Mouse (Mus musculus): ENCODE measurements around the gene Klhdc8b.

The Klhdc8b gene

GRCm38 (mm10) chr9:108481520-108482210, 20.3 kb upstream of the Klhdc8b start:
- no peak for DNase-seq (ENCODE audit: low spot score)

- no peak for DNase-seq (ENCODE audit: low spot score)
Observed at GRCm38 (mm10) chr9:108480813-108481519, 19.6 kb upstream of the Klhdc8b start.

- DNase-seq (ENCODE audit: low spot score) = no peak
Observed at GRCm38 (mm10) chr9:108479721-108480351, 18.5 kb upstream of the Klhdc8b start, which contains the start of gene Lamb2. Lamb2 (plus strand) TSS chr9:108479736.

GRCm38 (mm10) chr9:108479241-108479640, 17.9 kb upstream of the Klhdc8b start:
- DNase-seq (ENCODE audit: low spot score) = no peak

DNA sequence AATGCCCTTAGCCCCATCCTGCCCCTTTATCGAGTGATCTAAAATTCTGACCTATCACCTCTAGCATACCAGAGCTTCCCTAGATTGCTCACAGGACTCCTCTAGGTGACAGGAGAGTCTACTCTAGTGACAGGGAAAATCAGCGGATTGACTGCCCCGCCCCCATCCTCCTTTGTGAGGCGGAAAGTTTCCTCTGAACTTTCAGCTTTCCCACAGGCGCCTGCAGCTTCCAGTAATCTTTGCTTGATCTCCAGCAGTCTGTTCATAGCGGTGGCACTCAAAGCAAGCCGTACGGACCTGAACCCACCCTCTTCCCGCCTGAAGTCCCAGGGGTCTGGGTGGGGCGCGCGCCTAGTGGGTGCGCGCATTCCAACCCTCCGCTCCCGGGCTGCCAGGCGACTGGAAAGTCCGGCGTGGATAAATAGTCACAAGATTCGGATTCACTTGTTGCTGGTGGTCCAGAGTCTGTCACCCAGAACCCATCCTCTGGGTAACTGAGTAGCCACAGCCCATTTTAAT, 17.3 kb upstream of the Klhdc8b start:
- DNase-seq (ENCODE audit: low spot score) = peak; percentile 60

GRCm38 (mm10) chr9:108474528-108474927, 13.1 kb upstream of the Klhdc8b start:
- no peak for DNase-seq (ENCODE audit: low spot score)

- no peak for DNase-seq (ENCODE audit: low spot score)
Observed at GRCm38 (mm10) chr9:108469845-108470244, 8.5 kb upstream of the Klhdc8b start.

- DNase-seq (ENCODE audit: low spot score) = no peak
Observed at GRCm38 (mm10) chr9:108469430-108469829, 8.0 kb upstream of the Klhdc8b start.

DNA sequence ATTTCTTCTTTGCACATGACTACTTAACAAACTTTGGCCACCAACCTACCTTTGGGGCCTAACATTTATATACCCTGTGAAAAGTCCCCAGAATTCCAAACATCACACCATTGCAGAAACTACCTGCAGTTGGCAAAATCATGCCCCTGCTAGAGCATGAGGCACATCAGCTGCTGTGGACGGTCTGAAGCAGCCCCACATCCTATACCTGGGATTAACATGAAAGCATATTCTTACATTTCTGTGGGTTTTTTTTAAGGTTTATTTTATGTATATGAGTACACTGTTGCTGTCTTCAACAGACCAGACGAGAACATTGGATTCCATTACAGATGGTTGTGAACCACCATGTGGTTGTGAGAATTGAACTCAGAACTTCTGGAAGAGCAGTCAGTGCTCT, 4.8 kb upstream of the Klhdc8b start:
- no peak for DNase-seq (ENCODE audit: low spot score)

- DNase-seq (ENCODE audit: low spot score) = no peak
Observed at GRCm38 (mm10) chr9:108463713-108464112, 2.3 kb upstream of the Klhdc8b start.

- no peak for DNase-seq (ENCODE audit: low spot score)
Observed at GRCm38 (mm10) chr9:108462192-108462591, 811 bp upstream of the Klhdc8b start.

DNA sequence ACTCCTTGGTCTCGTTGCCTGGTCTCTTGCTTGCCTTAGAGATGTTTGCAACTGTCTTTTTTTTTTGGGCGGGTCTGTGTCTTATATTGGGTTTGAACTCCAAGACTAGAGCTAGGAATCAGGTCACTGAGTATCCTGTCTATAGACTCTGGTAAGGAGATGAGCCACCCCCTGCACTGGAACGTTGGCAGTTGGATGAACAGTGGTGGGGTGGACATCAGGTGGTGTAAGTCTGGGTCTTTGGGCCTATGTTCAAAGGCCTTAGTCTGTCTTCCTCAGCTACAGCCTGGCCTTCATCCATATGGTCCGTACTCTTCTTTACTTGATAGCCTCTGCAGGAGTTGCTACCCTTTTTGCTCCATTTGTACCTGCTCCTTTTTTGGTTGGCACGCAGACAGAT, 294 bp upstream of the Klhdc8b start:
- no peak for DNase-seq (ENCODE audit: low spot score)

GRCm38 (mm10) chr9:108460319-108461178, 832 bp downstream of the Klhdc8b start, which contains the start of gene Ccdc71:
Ccdc71 (plus strand) TSS chr9:108460527.
- DNase-seq (ENCODE audit: low spot score) = peak; percentile 72

DNA sequence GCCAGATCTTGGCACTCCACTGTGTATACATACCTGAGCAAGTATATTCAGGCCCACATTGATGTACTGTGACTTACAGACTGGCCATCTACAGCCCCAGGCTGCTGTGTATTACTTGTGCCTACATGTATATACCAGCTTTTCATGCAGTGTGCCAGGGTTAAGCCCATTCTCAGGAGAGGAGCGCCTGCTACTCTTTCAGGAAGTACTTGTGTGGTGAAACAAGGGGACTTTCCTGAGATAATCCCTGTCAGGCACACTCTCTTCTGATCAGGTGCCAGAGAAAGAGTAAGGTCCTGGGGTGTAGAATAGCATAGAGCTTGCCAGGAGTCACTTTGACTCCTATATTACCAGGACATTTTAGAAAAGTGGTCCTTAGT, 1.5 kb downstream of the Klhdc8b start:
- DNase-seq (ENCODE audit: low spot score) = no peak

DNA sequence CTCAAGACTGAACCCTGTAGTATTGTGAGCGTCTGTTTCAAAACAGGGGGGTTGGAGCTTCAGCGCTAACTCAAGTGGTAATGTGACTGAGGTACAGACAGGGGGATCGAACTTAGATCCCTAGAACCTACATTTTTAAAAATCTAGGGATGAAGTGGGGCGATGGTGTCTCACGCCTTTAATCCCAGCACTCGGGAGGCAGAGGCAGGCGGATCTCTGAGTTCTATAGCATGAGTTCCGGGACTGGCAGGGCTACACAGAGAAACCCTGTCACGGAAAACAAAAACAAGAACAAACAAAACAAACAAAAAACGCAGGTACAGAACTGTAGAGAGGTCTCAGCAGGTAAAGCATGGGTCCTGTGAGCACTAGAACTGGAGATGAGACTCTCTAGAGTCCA, 4.4 kb downstream of the Klhdc8b start:
- no peak for DNase-seq (ENCODE audit: low spot score)

- no peak for DNase-seq (ENCODE audit: low spot score)
Observed at GRCm38 (mm10) chr9:108455747-108456571, 5.4 kb downstream of the Klhdc8b start.

GRCm38 (mm10) chr9:108454429-108454828, 7.0 kb downstream of the Klhdc8b start:
- DNase-seq (ENCODE audit: low spot score) = no peak

- no peak for DNase-seq (ENCODE audit: low spot score)
Observed at GRCm38 (mm10) chr9:108453458-108453857, 7.9 kb downstream of the Klhdc8b start.

DNA sequence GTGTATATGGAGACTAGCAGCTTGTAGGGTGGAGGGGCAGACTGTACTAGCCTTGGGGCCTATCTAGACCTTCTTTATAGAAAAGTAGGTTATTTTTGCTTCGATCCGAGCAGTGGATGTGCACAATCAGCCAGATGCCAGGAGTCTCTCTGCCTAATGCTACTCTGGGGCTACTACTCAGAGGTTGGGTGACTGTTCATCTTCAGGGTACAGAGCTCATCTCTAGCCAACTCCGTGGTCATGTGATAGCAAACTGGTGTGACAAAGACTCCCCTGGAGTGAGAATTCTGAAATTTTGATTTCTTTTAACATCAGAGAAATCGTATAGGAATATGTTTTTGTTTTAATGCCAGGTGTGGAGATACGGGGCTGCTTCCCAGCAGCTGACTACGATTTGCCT, 8.5 kb downstream of the Klhdc8b start:
- no peak for DNase-seq (ENCODE audit: low spot score)

DNA sequence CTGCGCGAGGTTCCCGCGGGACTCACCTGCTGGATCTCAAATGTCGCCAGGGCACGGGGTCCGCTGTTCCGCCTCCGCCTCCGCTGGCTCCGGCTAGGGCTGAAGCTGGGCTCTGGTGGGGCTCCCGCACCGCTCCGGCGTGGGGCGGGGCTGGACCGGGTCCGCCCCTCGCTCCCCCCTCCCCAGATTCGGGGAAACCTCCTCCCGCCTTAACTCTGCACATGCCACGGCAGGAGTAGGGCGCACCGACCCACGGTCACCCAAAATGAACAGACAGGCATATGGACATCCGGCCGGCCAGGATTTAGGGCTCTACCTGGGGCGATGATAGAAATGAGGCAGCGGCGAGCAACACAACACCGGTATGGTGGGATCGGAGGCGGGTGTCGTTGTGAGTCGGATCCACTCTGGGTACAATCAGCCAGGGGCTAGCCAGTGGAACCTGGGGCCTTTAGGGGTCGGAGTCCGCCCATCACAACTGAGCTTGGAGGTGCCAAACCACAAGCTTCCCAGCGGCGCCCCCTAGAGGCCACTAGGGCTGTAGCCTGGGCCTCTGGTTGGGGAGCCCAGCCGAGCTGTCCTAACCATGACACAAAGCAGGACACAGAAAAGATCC, 9.0 kb downstream of the Klhdc8b start:
- peak; percentile 69 for DNase-seq (ENCODE audit: low spot score)
